Mouse (Mus musculus) hematopoietic stem cell, adult 5-6 weeks (primary cell): Measurements from ENCODE around the gene Smg6. TPM values are rescaled to one million over a fixed set of nuclear protein-coding genes. Genes with fewer than 3 reads are reported as not detected.
"Not testable (repeated sequence)": the region's sequence is repeated elsewhere in the genome, so short reads cannot be mapped to it uniquely, and the experiment has no call there.

ENCODE experiments used
- ATAC-seq, 2 experiments: fragments of 125-278 bp in 1 of 2; replicated peaks in 1 of 2; 2 replicates each; pipeline ENCODE4 v1.8.0; 2016 to 2017; ENCODE audit warnings: inconsistent platforms in 2 of 2, mild to moderate bottlenecking in 2 of 2, moderate number of reproducible peaks in 2 of 2, low read depth in 1 of 2, moderate TSS enrichment in 1 of 2; ENCODE audit not compliant: low FRiP score in 2 of 2, poor library complexity in 2 of 2, severe bottlenecking in 2 of 2, insufficient read depth in 1 of 2, low TSS enrichment in 1 of 2
- total RNA-seq: library from RNA; stranded (forward); fragments of 172-1452, 232-1000 nt; gene quantifications from 2 replicates; pipeline ENCODE4 v1.2.3, GENCODE M21; 2017

The Smg6 gene
- total RNA-seq, 1 experiment from 2014 or later, result 87.5 TPM

DNA sequence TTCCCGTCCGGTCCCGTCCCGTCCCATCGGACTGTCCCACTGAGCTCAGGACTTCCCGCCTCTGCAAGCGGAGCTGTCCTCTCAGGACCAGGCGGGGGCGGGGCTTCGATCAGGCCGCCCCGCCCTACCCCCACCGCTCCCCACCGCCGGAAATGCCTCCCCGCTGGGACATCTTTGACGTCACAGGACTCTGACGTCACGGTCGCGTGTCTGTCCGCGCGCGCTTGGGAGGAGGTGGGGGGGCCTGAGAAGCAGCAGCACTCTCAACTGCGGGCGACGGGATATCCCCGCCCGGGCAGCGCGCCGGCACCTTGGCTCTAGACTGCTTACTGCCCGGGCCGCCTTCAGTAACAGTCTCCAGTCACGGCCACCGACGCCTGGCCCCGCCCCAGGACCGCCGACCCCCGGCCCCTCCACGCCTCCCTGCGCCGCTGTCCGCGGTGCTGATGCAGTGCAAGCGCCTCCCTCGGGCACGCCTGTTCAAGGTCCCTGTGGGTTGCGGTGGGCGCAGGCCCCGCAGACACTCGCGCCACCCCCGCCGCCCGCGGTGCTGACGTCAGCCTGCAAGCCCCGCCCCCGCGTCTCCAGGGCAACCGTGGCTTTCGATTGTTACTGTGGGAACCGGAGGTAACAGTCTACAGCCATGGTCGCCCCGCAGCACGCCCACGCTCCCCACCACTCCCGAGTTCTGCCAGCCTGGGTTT is 247.6 kb downstream of the Smg6 start:
- peak; percentile 12 to 53; a peak in 3 of 4 replicates for ATAC-seq

DNA sequence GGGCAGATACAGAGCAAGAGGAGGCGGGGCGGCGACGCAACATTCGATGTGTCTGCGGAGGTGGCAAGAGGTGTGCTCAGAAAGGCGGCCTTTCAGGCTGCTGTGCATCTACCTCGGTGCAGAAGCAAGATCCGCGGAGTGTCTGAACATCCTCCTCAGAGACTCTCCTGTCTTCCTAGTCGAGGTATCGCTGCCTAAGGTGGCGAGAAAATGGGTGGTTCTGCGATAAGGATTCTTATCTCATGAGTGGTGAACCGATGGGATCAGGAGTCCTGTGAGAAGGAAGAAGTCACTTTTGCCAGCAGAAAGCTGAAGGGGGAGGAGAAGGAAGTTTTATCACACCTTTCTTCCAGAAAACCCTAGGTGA is 248.2 kb downstream of the Smg6 start:
- no peak for ATAC-seq

DNA sequence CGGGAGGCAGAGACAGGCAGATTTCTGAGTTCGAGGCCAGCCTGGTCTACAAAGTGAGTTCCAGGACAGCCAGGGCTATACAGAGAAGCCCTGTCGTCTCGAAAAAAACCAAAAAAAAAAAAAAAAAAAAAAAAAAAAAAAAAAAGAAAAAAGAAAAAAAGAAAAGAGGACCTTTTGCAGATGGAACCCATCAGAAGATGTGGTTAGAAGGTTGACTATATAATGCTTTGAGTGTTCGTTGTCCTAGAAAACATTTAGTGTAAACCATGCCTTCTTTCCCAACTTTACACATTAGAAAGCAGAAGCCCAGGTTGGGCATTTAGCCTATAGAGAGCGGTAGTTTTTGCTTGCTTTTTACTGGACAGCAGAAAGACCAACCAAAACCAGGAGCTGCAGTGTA is 249.0 kb downstream of the Smg6 start:
- ATAC-seq, result not testable (repeated sequence)

DNA sequence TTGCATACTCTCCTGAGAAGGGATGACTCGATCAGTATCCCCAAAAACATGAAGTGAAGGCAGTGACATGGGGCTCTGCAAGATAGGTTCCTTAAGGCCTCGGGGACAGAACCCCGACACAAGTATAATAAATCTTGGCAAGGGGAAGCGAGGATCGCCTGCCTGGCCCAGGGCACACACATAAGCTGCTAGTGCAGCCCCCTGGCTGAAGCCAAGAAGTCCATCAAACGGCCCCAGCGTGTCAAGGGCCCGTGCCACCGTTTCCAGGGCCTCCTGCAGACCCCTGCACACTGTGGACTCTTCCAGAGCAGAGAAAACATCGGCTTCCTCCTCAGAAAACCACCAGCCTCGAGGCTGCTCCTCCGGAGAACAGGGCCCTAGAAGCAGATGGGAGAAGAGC is 252.4 kb downstream of the Smg6 start:
- no peak for ATAC-seq

DNA sequence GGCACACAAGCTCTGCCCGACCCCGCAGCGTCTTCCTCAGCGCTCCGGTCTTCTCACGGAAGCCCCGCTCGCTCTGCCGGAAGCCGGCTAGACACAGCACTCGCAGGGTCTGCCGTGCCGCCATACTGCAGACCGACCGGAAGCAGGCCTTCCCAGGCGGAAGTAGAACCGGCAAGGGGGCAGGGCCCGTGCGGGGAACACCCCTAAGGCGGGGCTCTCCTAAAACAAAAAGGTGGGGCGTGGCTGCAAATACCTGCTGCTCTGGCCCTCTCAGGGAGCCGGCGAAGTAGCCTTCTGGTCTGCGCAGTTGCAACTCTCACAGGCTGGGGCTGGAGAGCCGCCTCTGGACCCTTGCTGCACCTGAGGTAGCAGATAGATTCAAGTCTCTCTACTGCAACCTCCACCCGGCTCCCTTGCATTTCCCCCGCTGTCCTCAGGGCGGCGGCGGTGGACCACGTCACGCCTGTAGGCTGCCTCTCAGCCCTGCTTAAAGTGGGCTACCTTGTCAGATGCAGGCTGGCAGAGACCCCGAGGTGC is 253.1 kb downstream of the Smg6 start, which contains the start of gene Ovca2:
Ovca2 (minus strand) TSS at position 164 of the 537 bp plus-strand sequence.
- ATAC-seq, result peak; percentile 95 to 97

DNA sequence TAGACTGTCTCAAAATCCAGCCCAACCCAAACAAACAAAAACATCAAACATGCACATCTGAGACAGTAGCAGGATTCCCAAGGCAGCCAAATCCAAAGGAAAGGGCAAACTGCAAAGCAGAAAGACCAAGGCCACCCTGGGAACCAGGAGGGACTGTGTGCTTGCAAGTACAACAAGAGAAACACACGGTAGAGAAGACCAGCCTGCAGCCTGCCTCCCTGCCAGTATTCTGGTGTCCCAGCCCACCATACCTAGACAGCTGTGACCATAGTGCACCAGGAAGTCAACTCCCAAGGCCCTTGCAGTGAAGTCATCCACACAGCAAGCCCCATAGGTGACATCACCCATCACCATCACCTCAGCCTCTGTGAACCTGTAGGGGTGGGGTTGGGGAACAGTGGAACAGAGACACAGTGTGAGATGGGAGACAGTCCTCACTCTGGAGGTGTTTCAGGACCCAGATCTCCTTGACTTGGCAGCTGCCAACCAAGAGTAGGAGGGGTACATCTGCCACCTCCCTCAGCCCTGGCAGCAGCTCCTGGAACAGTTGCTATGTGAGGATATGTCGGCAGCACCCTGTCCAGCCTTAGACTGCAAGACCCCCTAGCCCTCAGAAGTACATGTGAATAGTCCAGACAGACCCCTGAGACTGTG is 258.4 kb downstream of the Smg6 start:
- no peak for ATAC-seq

DNA sequence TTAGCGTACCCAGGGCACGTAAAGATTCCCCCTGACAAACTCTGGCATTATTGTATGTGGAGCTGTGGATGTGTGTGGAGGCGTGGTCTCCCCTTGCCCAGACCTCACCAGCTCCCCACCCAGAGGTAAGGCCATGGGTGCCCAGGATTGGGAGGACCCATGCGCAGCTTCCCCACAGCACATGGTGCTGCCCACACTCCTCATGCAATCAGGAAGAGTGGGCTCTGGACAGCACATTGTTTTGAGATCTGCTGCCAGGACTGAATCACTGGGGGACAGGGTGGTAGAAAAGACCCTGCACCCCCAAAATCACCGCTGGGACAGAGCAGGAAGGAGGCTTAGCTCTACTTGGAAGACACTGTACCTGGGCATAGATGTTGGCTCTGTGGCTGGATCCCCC is 258.9 kb downstream of the Smg6 start:
- ATAC-seq, result no peak

DNA sequence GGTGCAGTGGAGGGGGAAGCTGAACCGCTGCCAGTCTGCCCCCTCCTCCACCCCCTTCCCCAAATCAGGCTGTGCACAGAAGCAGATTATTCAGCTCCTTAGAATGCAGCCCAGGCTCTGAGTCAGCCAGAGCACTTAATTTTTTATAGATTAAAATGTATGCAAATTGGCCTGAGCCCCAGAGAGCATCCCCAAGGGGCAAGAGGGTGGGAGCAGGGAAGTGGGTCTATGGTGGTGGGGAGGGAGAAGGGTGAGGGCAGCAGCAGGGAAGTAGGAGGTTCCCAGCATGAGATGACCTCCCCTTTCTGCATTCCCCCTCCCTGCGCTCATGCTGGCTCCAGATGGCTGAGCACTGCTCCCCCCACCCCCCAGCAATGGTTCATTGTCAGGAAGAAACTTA is 259.4 kb downstream of the Smg6 start:
- no peak for ATAC-seq

DNA sequence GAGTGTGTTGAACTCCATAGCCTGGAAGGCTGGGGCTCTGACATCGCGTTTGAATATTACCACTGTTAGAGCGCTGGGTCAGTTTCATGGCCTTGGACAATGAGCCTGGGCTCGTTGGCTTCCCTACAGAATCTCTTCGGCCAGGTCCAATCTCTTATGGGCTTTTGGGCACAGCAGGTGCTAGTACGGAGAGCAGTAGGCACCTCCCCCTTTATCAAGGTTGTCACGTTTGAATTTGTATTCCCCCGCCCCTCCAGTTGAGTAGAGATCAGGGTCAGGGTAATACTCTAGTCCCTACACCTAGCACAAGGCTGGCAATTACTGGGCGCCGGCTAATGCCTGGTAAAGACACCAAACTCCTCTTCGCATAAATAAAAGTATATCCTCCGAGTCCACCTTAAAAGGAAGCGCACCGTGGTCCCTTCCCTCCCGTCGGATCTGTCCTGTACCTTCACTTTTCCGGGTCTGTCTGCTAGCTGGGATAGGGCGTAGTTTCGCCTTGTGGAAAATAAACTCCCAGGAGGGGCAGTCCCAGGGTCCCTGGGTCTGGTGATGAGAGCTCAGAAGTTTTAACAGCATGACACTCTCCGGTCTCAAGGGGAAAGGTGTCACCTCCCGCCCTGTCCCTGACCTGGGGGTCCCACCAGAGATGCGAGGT is 264.2 kb downstream of the Smg6 start:
- ATAC-seq, result peak in 1 of 2 experiments; percentile 3; a peak in 1 of 4 replicates

DNA sequence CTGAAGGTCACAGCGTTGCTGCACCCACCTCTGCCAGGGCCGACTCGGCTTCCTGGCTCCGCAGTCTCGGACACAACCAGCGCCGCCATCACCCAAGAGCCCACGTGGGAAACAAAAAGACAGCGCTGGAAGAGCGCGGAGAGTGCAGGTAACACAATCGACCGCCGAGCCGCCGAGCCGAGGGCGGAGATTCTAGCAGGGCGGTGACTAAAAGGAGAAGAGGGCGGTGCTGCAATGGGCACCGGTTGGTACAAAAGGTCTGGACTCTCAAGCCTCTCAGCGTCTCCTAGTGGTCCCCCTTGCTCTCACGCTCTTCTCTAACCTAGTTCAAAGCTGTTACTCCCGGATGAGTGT is 264.7 kb downstream of the Smg6 start:
- peak; percentile 86 to 89 for ATAC-seq

DNA sequence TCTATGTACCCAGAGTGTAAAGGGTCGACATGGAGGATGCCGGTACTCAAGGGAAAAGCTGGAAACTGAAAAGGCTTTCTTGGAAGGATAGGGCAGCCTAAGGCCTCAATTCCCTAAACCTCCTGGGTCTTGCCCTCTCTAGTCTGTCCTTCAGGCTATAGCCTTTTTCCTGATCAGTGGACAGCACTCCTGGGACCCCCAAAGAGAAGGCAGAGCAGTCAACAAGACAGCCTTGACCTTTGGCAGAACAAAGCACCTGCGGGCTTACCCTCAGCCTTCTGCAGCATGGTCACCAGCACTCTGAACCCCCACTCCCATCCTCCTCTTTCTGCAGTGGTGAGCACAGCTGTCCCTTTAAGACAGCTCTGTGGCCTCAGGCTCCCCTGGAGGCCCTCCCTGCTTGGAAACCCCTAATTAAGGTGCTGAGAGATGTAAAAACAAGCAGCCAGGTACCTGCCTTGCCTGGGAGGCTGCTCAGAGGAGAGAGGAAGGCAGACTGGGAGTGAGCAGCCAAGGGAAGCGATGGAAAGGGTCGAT is 265.4 kb downstream of the Smg6 start, which contains the start of gene Dph1:
Dph1 (minus strand) TSS at position 337 of the 537 bp plus-strand sequence.
- ATAC-seq, result no peak

DNA sequence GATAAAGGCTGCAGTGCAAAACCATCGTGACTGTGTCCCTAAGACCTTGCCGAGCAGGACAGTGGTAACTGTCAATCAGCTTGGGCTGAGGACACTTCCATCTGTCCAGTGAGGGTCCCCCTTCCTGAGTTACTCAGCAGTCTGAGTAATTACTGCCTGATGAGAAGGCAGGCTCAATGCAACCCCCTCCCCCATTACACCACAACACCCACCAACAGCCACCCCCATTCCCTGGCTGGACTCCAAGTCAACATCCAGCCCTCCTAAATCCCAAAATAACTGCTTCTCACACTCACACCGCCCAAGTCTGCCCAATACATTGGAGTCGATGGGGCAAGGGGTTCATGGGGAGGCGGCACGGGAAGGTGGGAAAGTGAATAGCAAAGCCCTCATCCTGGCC is 266.2 kb downstream of the Smg6 start:
- no peak for ATAC-seq

DNA sequence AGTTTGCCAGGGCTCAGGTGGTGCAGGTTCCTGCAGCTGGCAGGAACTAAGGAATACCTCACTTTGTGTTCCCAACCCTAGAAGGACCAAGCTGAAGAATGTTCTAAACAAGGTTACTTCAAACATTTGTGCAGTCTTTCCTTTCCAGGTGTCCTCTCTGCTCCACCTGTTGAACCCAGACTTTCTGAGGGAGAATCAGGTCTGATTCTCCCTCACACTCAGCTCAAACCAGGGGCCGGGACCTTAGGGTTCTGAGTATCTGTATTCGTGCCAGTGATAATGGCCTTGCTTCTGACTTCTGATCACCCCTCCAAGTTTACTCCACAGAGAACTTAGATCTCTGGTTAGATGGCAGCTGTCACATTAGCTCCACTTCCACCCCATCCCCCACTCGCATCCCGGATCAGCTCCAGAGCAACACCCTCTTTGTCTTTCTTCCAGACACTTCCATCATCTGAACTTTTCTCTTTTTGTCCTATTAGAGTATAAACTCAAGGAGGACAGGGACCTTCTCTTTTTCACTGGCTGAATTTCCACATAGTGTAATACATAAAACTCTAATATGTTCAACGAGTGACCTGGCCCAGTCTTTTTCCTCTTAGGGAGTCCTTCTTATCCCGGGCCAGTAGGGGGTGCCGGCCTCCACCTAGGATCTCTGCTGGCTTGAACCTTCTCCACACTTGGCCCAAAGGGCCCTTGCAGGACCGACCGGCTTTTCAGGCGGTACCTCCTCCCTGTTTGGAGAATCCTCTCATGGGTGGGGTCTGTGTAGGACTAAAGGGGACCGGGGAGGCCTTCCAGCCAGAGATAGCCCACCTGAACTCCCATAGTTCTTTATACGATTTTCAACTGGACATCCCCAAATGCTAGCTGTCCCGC is 267.0 kb downstream of the Smg6 start:
- ATAC-seq, result peak; percentile 56 to 68

DNA sequence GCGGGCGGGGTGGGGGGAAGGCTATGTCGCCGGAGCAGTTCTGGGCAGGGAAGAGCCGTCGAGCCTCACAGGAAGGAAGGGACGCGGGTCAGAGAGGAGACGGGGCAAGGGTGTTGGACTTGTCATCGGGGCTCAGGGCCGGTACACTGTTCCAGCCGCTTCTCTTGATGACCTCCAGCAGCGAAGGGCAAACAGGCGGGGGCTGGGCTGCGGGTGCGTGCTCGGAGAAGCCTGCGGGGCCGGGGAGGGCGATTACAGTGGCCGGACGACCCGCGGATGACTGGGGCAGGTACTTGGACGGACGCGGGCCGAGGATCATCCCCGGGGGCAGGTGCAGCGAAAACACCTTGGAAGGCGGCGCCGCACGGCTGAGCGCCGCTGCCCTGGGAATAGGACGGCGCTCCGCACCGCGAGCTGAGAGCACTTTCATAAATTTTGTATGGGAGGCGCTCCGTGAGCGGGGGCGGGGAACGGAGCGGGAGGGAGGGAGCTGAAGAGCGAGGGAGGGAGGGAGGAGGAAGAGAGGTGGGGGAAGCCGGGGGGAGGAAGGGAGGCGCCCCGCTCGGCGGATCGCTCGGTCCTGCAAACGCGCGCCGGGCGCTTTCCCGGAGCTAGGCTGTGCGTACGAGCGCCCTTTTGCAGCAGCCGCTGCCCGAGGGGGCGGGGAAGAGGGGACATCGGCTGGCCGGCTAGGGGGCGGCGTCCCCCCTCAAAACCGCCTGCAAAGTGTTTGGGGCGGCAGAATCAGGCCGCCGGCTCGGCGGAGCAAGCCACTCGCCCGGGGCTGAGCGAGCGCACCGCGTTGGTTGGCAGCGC is 267.8 kb downstream of the Smg6 start, which contains the start of gene Rtn4rl1:
Rtn4rl1 (plus strand) TSS at position 528 of the 816 bp plus-strand sequence.
- no peak for ATAC-seq

DNA sequence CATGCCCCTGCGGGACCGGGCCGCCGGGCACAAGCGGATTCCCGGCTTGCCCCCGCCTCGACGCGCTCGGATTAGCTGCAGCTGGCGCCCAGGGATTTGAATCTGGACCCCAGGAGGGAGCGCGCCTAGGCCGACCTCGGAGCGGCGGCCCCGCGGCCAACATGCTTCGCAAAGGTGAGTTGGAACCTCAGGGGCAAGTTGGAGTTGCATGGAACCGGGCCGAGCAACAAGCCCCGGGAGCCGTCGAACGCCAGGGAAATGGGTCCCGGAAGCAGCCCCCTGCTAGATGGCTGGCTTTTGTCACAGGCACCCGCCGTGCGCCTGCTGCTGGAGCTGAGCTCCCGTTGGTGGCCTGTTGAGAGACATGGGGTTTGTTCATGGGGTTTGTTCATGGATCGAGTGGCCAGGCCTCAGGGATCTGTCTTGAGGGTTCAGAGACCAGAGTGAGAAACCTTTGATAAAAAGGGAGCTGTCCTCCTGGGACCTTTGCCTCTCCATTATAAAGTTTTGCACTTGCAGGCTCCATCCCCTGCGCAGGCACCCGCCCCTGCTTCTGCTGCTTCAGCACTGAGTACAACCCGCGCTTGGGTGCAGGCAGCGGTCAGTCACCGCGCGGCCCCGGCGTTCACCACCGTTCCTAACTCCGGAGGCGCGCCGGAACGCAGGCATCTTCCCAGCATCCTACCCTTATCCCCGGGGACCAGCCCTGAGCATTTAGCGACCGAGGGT is 268.7 kb downstream of the Smg6 start:
- ATAC-seq, result no peak
